Mouse (Mus musculus) midbrain, postnatal 0 days (tissue): ENCODE results near the gene Fggy. TPM values are rescaled to one million over a fixed set of nuclear protein-coding genes. Genes with fewer than 3 reads are reported as not detected.
A peak's percentile ranks its signal among the peaks of the same experiment; 100 is the strongest.

Experiments used
- ATAC-seq: fragments of 200-750 bp; cut with Nextera tagmentation; 2 replicates; pipeline ENCODE4 v1.8.0; 2017; ENCODE audit warnings: moderate number of reproducible peaks, mild to moderate bottlenecking, moderate TSS enrichment, moderate library complexity; ENCODE audit not compliant: low FRiP score
- DNase-seq: peaks from one replicate; pipeline ENCODE4 v3.0.0-alpha.2; 2015; ENCODE audit warnings: low spot score
- H3K27ac ChIP-seq: fragments of 300-500 bp; sonication (generic); 2 replicates; pipeline ENCODE4 v1.5.1; 2014; ENCODE audit warnings: low read depth, mild to moderate bottlenecking, low read length, mixed read lengths
- H3K27me3 ChIP-seq: fragments of 300-500 bp; sonication (generic); 2 replicates; pipeline ENCODE4 v1.6.1; 2014; ENCODE audit warnings: low read length, control low read depth, mixed read lengths; ENCODE audit not compliant: insufficient read depth
- H3K36me3 ChIP-seq: fragments of 300-500 bp; sonication (generic); 2 replicates; pipeline ENCODE4 v1.6.1; 2014; ENCODE audit warnings: low read length, control low read depth, mixed read lengths; ENCODE audit not compliant: insufficient read depth
- H3K4me1 ChIP-seq: fragments of 300-500 bp; sonication (generic); 2 replicates; pipeline ENCODE4 v1.6.1; 2014; ENCODE audit warnings: mild to moderate bottlenecking, control low read depth, antibody characterized with exemption, low read length, mixed read lengths; ENCODE audit not compliant: insufficient read depth
- H3K4me2 ChIP-seq: fragments of 300-500 bp; sonication (generic); 2 replicates; pipeline ENCODE4 v1.6.1; 2014; ENCODE audit warnings: low read depth, mild to moderate bottlenecking, low read length, mixed read lengths; ENCODE audit not compliant: poor library complexity, severe bottlenecking
- H3K4me3 ChIP-seq: fragments of 300-500 bp; sonication (generic); 2 replicates; pipeline ENCODE4 v1.5.1; 2014; ENCODE audit warnings: low read depth, mild to moderate bottlenecking, low read length, moderate library complexity
- H3K9ac ChIP-seq: fragments of 300-500 bp; sonication (generic); replicated peaks from 2 replicates; pipeline ENCODE4 v1.6.1; 2014; ENCODE audit warnings: mild to moderate bottlenecking, low read length, moderate library complexity, mixed read lengths; ENCODE audit not compliant: poor library complexity, severe bottlenecking
- H3K9me3 ChIP-seq: fragments of 300-500 bp; sonication (generic); 2 replicates; pipeline ENCODE4 v1.6.1; 2016; ENCODE audit warnings: low read length, control low read depth
- CTCF ChIP-seq: IDR thresholded peaks from 2 replicates; pipeline ENCODE4 v1.5.1; 2016; ENCODE audit warnings: antibody characterized with exemption, mild to moderate bottlenecking
- WGBS: fragments of 180-500 bp; shearing (Covaris S2); extraction: QIAGEN DNeasy Blood & Tissue Kit; methylation state at CpG from one replicate; pipeline ENCODE4 v1.1.7; 2014; 5-methylcytosine and 5-hydroxymethylcytosine counted together
- polyA plus RNA-seq: library from polyadenylated mRNA; unstranded; fragments of >200 nt; fragmentation: Nextera tagmentation; extraction: Ambion mirVana; gene quantifications from 2 replicates; pipeline ENCODE4 v1.2.1, GENCODE M21; 2015
- total RNA-seq: library from RNA; depleted of rRNA; stranded (reverse); fragments of >200 nt; gene quantifications from 2 replicates; pipeline ENCODE4 v1.2.3, GENCODE M21; 2014

The Fggy gene
- total and polyA plus RNA-seq, 2 experiments from 2014 or later = 5.8 to 6.2 TPM

DNA sequence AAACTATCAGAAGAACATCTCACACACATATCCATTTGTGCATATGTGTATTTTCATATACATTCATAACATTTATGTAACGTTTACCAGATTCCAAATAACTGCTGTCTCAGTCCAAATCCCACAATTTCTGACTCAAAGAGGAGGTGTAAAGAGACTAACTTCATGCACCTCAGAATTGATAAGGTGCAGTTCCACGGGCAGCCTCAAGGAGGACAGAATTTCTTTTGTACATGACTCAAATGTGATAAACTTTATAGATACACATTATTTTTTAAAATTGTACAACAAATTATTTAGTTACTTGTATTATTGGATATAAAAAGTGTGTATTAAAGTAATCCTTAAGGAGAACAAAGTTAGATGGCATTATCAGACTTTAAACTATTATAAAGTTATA, 26.6 kb upstream of the Fggy start:
- H3K9me3 ChIP-seq = no peaks in the 10 kb centered on the region
- ATAC-seq (no peak), DNase-seq (no peak)
- H3K4me3 ChIP-seq = no peak overlapping the region
- TF ChIP-seq CTCF = peak; percentile 44
- H3K27me3 ChIP-seq = no peaks in the 10 kb centered on the region
- no peaks in the 10 kb centered on the region for H3K36me3 ChIP-seq
- no peak overlapping the region for H3K27ac ChIP-seq
- no peaks in the 10 kb centered on the region for H3K4me1 ChIP-seq
- no peak overlapping the region for H3K4me2 ChIP-seq
- WGBS = 70% methylated on average over 2 of the region's 2 CpGs
- no peak overlapping the region for H3K9ac ChIP-seq

DNA sequence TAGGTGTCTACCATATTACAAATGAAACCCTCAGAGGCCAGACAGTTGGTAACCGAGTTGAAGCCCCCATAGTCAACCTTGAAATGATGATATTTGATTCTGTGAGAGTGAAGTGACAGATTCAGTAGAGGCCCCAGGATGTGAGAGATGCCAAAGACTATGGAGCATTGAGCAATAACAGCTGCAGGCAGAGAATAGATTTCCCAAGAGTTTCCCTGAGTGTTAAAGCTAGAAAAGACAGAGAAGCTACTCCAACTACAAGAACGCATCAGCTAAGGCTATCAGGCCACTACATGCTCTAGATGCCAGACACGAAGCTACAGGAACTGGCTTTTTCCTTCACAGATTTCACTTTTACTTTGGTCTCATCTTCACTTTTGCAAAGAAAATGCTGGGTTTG, 23.4 kb upstream of the Fggy start:
- Histone ChIP-seq H3K4me2 (no peak overlapping the region), H3K4me3 (no peak overlapping the region), H3K9me3 (no peaks in the 10 kb centered on the region), H3K4me1 (no peaks in the 10 kb centered on the region), H3K27ac (no peak overlapping the region), H3K36me3 (no peaks in the 10 kb centered on the region), H3K9ac (no peak overlapping the region), H3K27me3 (no peaks in the 10 kb centered on the region)
- TF ChIP-seq CTCF = no peak
- DNase-seq (no peak), ATAC-seq (no peak)
- whole genome bisulfite sequencing = 92% methylated on average over 3 of the region's 3 CpGs

DNA sequence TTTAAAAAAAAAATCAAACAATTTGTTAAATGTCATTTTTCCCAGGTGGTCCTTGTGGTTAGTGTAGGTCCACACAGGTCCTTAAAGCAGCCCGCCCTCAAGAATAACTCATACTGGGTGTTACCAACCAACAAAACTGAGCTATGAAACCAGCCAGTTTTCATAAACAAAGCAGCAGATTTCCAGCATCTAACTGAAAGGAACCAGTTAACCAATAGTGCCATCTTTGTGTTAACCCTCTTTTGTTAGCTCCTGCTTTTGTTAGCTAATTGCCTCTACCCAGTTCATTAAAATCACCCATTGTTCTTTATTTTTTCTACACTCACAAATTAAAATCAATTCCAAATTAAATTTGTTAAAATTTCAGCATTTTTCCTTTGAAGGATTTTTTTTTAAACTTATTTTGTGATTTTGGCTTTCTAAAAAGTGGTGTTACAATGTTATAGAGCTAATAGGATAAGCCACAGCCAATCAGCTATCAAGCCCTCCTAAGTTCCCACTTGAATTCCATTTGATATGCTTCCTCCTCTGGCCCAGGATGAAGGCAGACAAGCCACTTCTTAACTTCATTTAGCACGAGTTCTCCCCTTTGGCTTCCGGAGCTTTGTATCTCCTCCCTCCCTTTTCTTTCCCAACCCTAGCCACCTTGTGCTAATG, 15.8 kb upstream of the Fggy start:
- no peak for DNase-seq
- no peak overlapping the region for H3K9ac ChIP-seq

DNA sequence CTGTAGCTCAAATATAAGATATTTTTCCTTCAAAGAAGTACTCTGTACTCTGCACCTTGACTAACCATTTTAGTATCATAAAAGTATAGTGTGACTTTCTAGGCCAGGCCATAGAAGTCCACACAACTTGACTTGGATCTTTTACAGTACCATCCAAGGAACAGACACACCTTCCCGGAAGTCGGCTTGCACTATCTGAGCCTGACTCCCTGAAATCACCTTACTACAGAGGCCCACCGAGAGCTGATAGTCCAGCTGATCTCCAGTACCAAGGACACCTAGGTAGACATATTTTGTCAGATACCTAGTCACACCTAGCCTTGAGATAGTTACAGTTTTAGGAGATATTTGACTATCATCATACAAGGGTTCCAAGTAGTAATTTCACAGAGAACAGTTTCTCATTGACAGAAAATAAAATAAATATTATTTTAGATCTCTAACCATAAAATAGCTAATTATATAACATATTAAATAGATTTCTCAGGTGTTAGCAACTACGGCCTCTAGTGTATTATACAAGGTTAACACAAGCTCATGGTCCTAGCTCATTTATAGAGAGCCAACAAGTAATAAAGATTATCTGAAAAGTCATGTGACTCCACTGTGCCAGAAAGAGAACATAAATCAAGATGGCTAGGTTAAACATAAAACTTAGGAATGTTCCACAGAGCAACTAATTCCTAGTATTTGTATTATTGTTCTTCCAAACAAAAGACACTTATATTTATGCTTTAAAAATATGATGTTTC, 15.1 kb upstream of the Fggy start:
- Histone ChIP-seq H3K27me3 (no peaks in the 10 kb centered on the region), H3K9me3 (no peaks in the 10 kb centered on the region), H3K36me3 (no peaks in the 10 kb centered on the region), H3K9ac (no peak overlapping the region), H3K4me1 (no peaks in the 10 kb centered on the region), H3K4me2 (no peak overlapping the region), H3K4me3 (no peak overlapping the region), H3K27ac (no peak overlapping the region)
- ATAC-seq (no peak), DNase-seq (no peak)
- TF ChIP-seq CTCF = no peak
- whole genome bisulfite sequencing = 96% methylated on average over 4 of the region's 4 CpGs

More for the DNA sequence above, 15.8 kb upstream of the Fggy start:
- Histone ChIP-seq H3K4me2 (no peak overlapping the region), H3K4me1 (no peaks in the 10 kb centered on the region), H3K27me3 (no peaks in the 10 kb centered on the region), H3K9me3 (no peaks in the 10 kb centered on the region), H3K27ac (no peak overlapping the region), H3K36me3 (no peaks in the 10 kb centered on the region), H3K4me3 (no peak overlapping the region)
- 63% methylated on average over 3 of the region's 3 CpGs for WGBS
- no peak for TF ChIP-seq CTCF
- ATAC-seq = no peak

DNA sequence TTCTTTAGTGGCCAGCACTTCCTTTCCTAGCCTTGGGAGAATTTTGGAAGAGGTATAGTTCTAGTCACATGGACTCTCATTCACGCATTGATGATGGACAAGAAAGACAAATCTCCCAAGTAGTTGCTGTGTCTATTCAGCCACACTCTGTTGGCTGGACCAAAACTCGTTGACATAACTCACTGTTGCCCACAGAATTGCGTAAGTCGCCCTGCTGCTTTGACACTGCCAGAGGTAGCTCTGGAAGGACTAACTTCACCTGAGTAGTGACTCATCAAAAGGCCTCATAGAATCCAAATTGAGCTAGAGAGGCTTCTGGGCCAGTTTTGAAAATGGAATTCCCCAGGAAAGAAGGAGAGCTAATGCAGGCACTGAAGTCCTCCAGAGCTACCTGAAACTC, 13.8 kb upstream of the Fggy start:
- TF ChIP-seq CTCF = no peak
- H3K4me2 ChIP-seq = no peak overlapping the region
- DNase-seq (no peak), ATAC-seq (no peak)
- no peaks in the 10 kb centered on the region for H3K9me3 ChIP-seq
- H3K27me3 ChIP-seq = no peaks in the 10 kb centered on the region
- no peak overlapping the region for H3K4me3 ChIP-seq
- no peak overlapping the region for H3K9ac ChIP-seq
- H3K27ac ChIP-seq = no peak overlapping the region
- WGBS = 93% methylated on average over 4 of the region's 4 CpGs
- H3K36me3 ChIP-seq = no peaks in the 10 kb centered on the region
- H3K4me1 ChIP-seq = no peaks in the 10 kb centered on the region

DNA sequence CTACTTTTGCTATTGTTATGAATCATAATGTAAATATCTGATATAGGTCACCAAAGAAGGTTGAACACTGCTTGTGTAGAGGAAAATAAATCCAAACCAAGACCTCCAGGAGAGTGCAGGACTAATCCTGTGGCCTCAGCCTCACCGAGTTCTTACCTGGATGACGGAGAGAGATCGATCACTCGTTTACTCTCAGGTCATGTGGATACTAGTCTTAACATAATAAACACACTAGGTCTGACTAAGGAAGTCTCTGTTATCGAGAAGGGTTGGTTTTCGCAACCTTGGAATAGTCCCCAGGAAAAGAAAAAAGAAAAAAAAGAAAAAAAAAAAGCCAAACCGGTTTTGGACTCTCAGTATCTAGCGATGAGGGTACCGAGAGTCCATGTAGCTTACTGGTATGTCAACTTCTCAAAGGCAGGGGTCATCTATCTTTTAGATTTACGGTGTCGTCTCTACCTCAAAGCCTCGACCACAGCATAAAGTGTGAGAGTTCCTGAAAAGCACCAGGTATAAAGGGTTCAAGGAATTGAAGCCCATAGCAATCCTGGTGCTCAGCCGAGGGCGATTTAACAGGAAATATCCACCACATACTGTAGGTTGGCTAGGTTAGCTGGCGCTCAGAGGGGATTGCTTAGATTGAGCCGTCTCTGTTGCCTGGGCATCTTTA, 509 bp upstream of the Fggy start:
- peak overlapping the region; percentile 57 for H3K9ac ChIP-seq
- no peak; the same call in none of the 2 replicates for ATAC-seq
- TF ChIP-seq CTCF = no peak
- WGBS = 44% methylated on average over 16 of the region's 16 CpGs
- peak overlapping the region; percentile 56 for H3K4me2 ChIP-seq
- no peaks in the 10 kb centered on the region for H3K36me3 ChIP-seq
- no peaks in the 10 kb centered on the region for H3K27me3 ChIP-seq
- no peaks in the 10 kb centered on the region for H3K9me3 ChIP-seq
- peaks cover 5% of the 10 kb centered on the region; the same call in 1 of the 2 replicates for H3K4me1 ChIP-seq
- H3K4me3 ChIP-seq = peak overlapping the region; percentile 37
- peak overlapping the region; percentile 58; the same call in 1 of the 2 replicates for H3K27ac ChIP-seq
- DNase-seq = no peak
